Mouse (Mus musculus) adrenal gland, adult 10 weeks (tissue): ENCODE results near the gene Olfr435. TPM values are rescaled to one million over a fixed set of nuclear protein-coding genes. Genes with fewer than 3 reads are reported as not detected.

Experiments
- polyA plus RNA-seq: library from polyadenylated mRNA; stranded (reverse); fragments of 350-450 nt; fragmentation: Illumina TruSeq; extraction: RNeasy Lipid Tissue Mini Kit (QIAGEN cat#74804); gene quantifications from one replicate; pipeline ENCODE4 v1.2.3, GENCODE M21; 2014; ENCODE audit warnings: low read depth, low replicate concordance

Gene Olfr435
- polyA plus RNA-seq: not detected

DNA sequence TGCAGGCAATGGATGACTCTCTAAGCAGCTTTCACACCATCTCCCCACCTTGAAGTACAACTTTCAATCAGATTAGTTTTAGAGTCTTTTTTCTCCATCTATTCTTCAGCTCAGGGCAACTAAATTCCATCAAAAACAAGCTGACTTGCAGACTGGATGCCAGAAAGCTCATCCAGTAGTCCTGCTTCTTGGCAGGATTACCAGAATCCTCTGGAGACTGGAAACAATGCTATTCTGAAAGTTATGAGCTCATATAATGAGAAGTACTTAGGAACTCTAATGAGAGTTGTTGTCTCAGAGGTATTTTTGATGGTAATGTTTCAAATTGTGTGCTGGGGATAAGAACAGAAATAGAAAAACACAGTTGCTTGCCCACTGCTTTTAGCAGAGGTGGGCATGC lies at the start of gene Olfr435:
TSS of gene Olfr435 (plus strand) at position 366 of the 400 bp plus-strand sequence.

DNA sequence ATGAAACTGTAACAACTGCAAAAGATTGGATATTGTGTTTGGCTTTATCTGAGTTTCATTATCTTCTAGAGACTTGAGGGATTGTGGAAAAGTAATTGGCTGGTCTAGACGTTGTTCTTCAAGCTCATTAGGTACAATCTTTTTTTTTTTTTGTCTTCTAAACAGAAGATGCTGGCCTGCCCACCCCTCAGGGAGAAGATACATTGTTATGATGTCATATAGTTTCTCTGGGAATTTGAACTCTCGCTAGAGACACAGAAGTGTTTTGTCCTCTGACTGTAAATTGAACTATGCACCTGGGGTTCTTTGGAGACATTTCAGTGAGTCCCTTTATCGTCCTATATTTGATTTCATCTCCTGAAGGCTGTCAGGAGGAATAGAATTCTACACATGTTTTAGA lies 34.0 kb upstream of the Olfr435 start, which contains the start of gene Olfr437:
TSS of gene Olfr437 (plus strand) at position 301 of the 400 bp plus-strand sequence.

DNA sequence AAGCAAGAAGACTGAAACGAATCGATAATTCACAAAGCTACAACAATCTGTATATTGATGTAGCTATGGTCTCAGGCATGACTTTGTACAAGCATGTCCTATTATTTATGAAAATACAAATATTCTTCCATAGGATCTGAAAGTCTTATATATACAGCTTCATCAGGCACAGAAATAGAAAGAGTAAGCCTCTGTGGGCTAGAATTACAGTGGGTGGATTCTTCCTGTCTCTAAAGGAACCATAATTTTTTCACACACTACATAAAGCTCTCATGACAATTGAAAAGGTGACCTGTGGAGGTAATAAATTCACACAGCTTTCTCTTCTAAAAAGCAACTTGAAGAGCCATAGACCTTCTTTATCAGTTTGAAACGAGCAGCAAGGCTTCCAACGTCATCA lies 25.1 kb upstream of the Olfr435 start, which contains the start of gene Olfr13:
TSS of gene Olfr13 (plus strand) at position 301 of the 400 bp plus-strand sequence.

DNA sequence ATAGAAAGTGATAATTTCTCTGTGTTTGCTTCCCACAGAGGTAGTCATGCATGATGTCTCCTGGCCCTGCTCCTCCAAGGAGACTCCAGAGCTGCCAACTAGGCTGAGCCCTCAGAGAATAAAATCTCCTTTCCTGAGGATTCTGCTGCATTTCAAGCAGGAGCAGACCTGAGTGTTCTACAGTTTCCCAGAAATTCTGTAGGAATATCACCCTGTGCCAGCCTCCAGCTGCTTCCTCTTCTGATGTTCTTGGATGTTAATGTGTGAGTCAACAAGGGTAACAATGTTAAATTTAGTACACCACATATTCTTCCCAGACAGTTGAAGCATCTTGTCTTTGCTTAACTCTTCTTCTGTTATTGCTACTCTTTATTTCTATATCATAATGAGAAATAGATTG lies 15.9 kb downstream of the Olfr435 start, which contains the start of gene Olfr434:
TSS of gene Olfr434 (plus strand) at position 149 of the 400 bp plus-strand sequence.

DNA sequence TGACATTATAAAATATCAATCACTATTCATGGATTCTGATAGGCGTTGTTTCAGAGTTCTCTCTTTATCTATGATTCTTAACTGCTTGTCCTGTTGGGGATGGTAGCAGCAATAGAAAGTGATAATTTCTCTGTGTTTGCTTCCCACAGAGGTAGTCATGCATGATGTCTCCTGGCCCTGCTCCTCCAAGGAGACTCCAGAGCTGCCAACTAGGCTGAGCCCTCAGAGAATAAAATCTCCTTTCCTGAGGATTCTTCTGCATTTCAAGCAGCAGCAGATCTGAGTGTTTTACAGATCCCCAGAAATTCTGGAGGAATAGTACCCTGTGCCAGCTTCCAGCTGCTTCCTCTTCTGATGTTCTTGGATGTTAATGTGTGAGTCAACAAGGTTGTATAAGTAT lies 34.3 kb downstream of the Olfr435 start, which contains the start of gene Olfr47:
TSS of gene Olfr47 (plus strand) at position 275 of the 400 bp plus-strand sequence.

Other genes with a start within 250 kb of the Olfr435 start
- not detected for gene Olfr444, start 248.1 kb upstream of the Olfr435 start, polyA plus RNA-seq
- not detected for gene Olfr441, start 90.8 kb upstream of the Olfr435 start, polyA plus RNA-seq
- not detected for gene Olfr237-ps1, start 50.6 kb upstream of the Olfr435 start, polyA plus RNA-seq
- gene Olfr437, start 33.9 kb upstream of the Olfr435 start, polyA plus RNA-seq: not detected
- gene Olfr13, start 25.0 kb upstream of the Olfr435 start, polyA plus RNA-seq: not detected
- not detected for gene Olfr434, start 15.9 kb downstream of the Olfr435 start, polyA plus RNA-seq
- gene Olfr47, start 34.4 kb downstream of the Olfr435 start, polyA plus RNA-seq: not detected
- gene Arhgef5, start 68.4 kb downstream of the Olfr435 start, polyA plus RNA-seq: 18.5 TPM
- not detected for gene Nobox, start 112.4 kb downstream of the Olfr435 start, polyA plus RNA-seq